Mouse (Mus musculus) lung, postnatal 0 days (tissue): ENCODE measurements at regions not wholly inside any gene's neighbourhood (a gene's known extent, or its start where the extent isn't known, plus 50 kb on each side); places are given as distances from the start of the nearest gene placed in this dataset.

Experiments
- CTCF ChIP-seq: IDR thresholded peaks from 2 replicates; pipeline ENCODE4 v1.5.1; 2016; ENCODE audit warnings: antibody characterized with exemption, mild to moderate bottlenecking
- EP300 ChIP-seq: IDR thresholded peaks from 2 replicates; pipeline ENCODE4 v1.6.1; 2016; ENCODE audit warnings: antibody characterized with exemption, mild to moderate bottlenecking, control low read depth

DNA sequence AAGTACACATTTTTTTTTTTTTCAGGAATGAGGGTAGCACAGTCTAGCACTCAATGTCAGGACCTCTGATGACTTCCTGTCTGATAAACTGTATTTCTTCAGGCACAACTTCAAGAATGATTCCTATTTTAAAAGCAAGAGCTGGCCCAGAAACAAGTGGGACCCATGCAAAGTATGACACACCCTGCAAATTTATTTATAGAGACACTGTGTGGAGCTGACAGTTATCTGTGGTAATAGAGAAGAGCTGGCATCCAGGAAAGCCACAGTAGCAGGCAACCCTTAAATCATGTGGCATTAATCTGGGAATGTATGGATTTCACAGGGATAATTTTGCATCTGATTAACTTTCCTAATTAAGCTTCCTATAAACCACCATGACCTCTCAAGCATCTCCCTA is 216.6 kb upstream of the Large1 start:
- TF ChIP-seq EP300 (no peak), CTCF (no peak)
